Mouse (Mus musculus) Muller cell, postnatal 12 days (primary cell): Measurements from ENCODE around the gene Cln3.

Experiments
- DNase-seq: peaks from one replicate; pipeline ENCODE4 v3.0.0-alpha.2; 2015; ENCODE audit errors: inconsistent ontology term

Cln3 gene

GRCm38 (mm10) chr7:126595890-126596289 lies 10.3 kb upstream of the Cln3 start:
- no peak for DNase-seq

- no peak for DNase-seq
Observed at GRCm38 (mm10) chr7:126594862-126595561, 9.4 kb upstream of the Cln3 start, which contains the start of gene Il27. Il27 (minus strand) TSS chr7:126594941.

GRCm38 (mm10) chr7:126587779-126588178 lies 2.2 kb upstream of the Cln3 start:
- peak; percentile 88 for DNase-seq

GRCm38 (mm10) chr7:126586839-126587238 lies 1.2 kb upstream of the Cln3 start:
- no peak for DNase-seq

- no peak for DNase-seq
Observed at GRCm38 (mm10) chr7:126584506-126584977, 1.1 kb downstream of the Cln3 start, which contains the start of gene Apobr. Apobr (plus strand) TSS chr7:126584942.

- peak; percentile 38 for DNase-seq
Observed at GRCm38 (mm10) chr7:126583761-126584160, 1.9 kb downstream of the Cln3 start.

- DNase-seq: peak; percentile 92
Observed at GRCm38 (mm10) chr7:126583251-126583709, 2.3 kb downstream of the Cln3 start.

- peak; percentile 47 for DNase-seq
Observed at GRCm38 (mm10) chr7:126582759-126583158, 2.9 kb downstream of the Cln3 start.

- no peak for DNase-seq
Observed at GRCm38 (mm10) chr7:126581661-126582060, 4.0 kb downstream of the Cln3 start.

GRCm38 (mm10) chr7:126579172-126579571 lies 6.4 kb downstream of the Cln3 start:
- DNase-seq: peak; percentile 19

- DNase-seq: peak; percentile 19
Observed at GRCm38 (mm10) chr7:126576946-126577345, 8.7 kb downstream of the Cln3 start.

- DNase-seq: peak; percentile 89
Observed at GRCm38 (mm10) chr7:126566094-126566765, 19.4 kb downstream of the Cln3 start, which contains the start of gene Eif3c. Eif3c (minus strand) TSS chr7:126566411.

GRCm38 (mm10) chr7:126565693-126566092 lies 19.9 kb downstream of the Cln3 start:
- DNase-seq: peak; percentile 66

- DNase-seq: no peak
Observed at GRCm38 (mm10) chr7:126556635-126557034, 29.0 kb downstream of the Cln3 start.

GRCm38 (mm10) chr7:126554796-126555195 lies 30.8 kb downstream of the Cln3 start:
- DNase-seq: no peak

GRCm38 (mm10) chr7:126545631-126546030 lies 40.0 kb downstream of the Cln3 start:
- no peak for DNase-seq

GRCm38 (mm10) chr7:126541661-126542060 lies 44.0 kb downstream of the Cln3 start:
- no peak for DNase-seq

- no peak for DNase-seq
Observed at GRCm38 (mm10) chr7:126537820-126538585, 47.6 kb downstream of the Cln3 start.

- DNase-seq: peak; percentile 16
Observed at GRCm38 (mm10) chr7:126536466-126536865, 49.2 kb downstream of the Cln3 start.

GRCm38 (mm10) chr7:126535766-126536165 lies 49.9 kb downstream of the Cln3 start:
- peak; percentile 44 for DNase-seq

- DNase-seq: no peak
Observed at GRCm38 (mm10) chr7:126533434-126533833, 52.2 kb downstream of the Cln3 start.

- DNase-seq: peak; percentile 69
Observed at GRCm38 (mm10) chr7:126528166-126528577, 57.4 kb downstream of the Cln3 start.
